Mouse (Mus musculus): Measurements from ENCODE around the gene Cited2.
A peak's percentile ranks its signal among the peaks of the same experiment; 100 is the strongest.

GRCm38 (mm10) chr10:17727161-17727925 is 4.3 kb downstream of the Cited2 start:
- TF ChIP-seq CTCF (IDR thresholded peaks at IDR 0.05; ENCODE audit: borderline replicate concordance, insufficient read depth, low read length): no peak
- peak; percentile 13; the same call in 1 of the 2 replicates for TF ChIP-seq POLR2A (IDR thresholded peaks at IDR 0.05; ENCODE audit: low read depth, low read length)

Measured in embryonic fibroblast, embryonic 13.5 days (primary cell).